Mouse (Mus musculus) lung, adult 2 months (tissue): ENCODE results near the gene Ciao1. TPM values are rescaled to one million over a fixed set of nuclear protein-coding genes. Genes with fewer than 3 reads are reported as not detected.
"Not testable (repeated sequence)": the region's sequence is repeated elsewhere in the genome, so short reads cannot be mapped to it uniquely, and the experiment has no call there.

Source experiments
- DNase-seq: peaks from one replicate; pipeline ENCODE4 v3.0.0; 2022
- H3K4me1 ChIP-seq: fragments of 200-500 bp; 2 replicates; pipeline ENCODE4 v1.6.1; 2011; ENCODE audit warnings: low read length; ENCODE audit not compliant: control insufficient read depth, insufficient read depth
- H3K4me3 ChIP-seq: fragments of 200-500 bp; replicated peaks from 2 replicates; pipeline ENCODE3; 2011; ENCODE audit warnings: low read depth, mild to moderate bottlenecking, control low read depth, low read length; ENCODE audit errors: extremely low read depth
- CTCF ChIP-seq: fragments of 200-500 bp; IDR thresholded peaks from 2 replicates; pipeline ENCODE4 v1.5.1; 2011; ENCODE audit warnings: mild to moderate bottlenecking, low read length, control low read depth; ENCODE audit not compliant: insufficient read depth
- POLR2A ChIP-seq: fragments of 200-500 bp; IDR thresholded peaks from 2 replicates; pipeline ENCODE4 v1.6.1; 2011; ENCODE audit warnings: low read depth, mild to moderate bottlenecking, control low read depth, low read length, borderline replicate concordance; ENCODE audit errors: extremely low read depth
- WGBS: fragments of 180-500 bp; shearing (Covaris S2); methylation state at CpG from one replicate; pipeline ENCODE4 v1.1.7; 2018; 5-methylcytosine and 5-hydroxymethylcytosine counted together
- polyA plus RNA-seq: library from polyadenylated mRNA; depleted of rRNA; stranded (reverse); fragments of >200 nt; gene quantifications from 2 replicates; pipeline ENCODE4 v1.2.3, GENCODE M21; 2012; rRNA removed

The Ciao1 gene
- 46.7 and 67.3 TPM in 2 replicates for polyA plus RNA-seq

DNA sequence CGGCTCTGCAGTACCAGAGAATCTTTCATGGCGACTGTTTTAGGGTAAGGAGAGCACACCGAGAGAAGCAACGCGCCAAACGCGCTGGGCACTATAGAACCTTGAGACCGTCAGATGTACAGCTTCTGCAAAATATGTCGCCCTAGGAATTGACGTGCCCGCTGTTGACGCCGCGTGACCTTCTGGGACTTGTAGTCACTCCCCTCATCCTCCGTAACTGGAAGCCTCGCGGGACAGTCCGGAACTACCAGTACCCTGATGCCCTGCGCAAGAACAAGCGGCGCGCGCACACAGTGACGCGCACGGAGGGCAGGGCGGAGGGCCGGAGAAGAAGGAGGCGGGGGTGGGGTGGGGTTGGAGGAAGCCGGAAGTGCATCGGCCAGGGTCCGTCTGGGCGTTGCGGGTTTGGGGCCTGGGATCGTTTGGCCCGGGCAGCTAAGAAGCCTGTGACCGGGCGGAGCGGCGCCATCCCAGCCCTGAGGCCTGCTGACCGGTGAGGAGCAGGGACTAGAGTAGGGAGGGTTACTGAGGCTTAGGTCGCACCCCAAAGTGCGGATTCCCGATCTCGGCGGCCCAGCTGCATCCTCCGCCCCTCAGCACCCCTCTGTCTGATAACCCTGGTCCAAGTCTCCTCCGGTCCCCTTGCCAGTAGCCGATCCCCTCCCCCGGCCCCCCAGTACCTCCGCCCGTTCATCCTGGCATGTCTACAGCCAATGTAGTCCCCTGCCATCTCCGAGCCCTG lies at the start of gene Ciao1, which contains the start of gene Tmem127:
Gene Ciao1, minus strand, starts transcription at position 225 of the 742 bp plus-strand sequence.
Gene Tmem127, plus strand, starts transcription at position 317 of the 742 bp plus-strand sequence.
- H3K4me3 ChIP-seq: peak within 1 kb of the TSS; percentile 92
- WGBS: under 1% methylated on average over 53 of the region's 53 CpGs

DNA sequence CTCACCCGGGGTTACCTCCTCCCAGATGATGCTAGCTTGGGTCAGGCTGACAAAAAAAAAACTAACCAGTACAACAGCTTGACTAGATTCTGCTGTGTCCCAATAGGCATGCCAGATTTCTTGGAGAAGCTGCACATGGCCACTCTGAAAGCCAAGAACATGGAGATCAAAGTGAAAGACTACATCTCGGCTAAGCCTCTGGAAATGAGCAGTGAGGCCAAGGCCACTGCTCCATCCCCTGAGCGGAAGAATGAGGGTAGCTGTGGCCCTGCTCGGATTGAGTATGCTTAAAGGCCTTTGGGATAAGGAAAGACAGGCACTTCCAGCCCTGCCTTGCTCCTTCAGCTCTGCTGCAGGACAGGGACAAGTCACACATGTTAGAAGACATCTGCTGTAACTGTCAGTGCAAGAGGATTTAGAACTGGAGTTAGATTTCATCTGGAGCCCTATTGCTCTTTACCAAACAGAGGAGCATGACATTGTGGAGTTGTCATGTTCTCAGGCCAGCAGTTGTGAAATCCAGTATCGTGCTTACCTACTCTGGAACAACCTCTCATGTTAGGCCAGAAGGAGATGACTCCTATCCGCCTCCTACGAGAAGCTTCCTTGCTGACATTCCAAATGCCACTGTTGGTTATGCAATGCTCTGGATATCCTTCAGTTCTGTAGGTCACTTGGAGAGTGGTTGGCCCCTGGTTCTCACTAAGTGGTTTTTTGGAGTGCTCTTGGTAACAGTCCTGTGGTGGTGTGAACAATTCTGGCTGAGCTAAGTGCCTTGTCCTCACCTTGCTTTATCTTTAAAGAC lies 49.6 kb upstream of the Ciao1 start:
- no peak overlapping the region for H3K4me3 ChIP-seq
- WGBS: 77% methylated on average over 7 of the region's 7 CpGs
- H3K4me1 ChIP-seq: no peaks in the 10 kb centered on the region
- DNase-seq: peak; percentile 8
- TF ChIP-seq POLR2A (no peak), CTCF (no peak)

More for the DNA sequence above, at the start of gene Ciao1, which contains the start of gene Tmem127:
- TF ChIP-seq POLR2A: peak; percentile 58; the same call in 1 of the 2 replicates
- no peak for TF ChIP-seq CTCF
- H3K4me1 ChIP-seq: peaks cover 17% of the 10 kb centered on the region
- DNase-seq: peak; percentile 94

DNA sequence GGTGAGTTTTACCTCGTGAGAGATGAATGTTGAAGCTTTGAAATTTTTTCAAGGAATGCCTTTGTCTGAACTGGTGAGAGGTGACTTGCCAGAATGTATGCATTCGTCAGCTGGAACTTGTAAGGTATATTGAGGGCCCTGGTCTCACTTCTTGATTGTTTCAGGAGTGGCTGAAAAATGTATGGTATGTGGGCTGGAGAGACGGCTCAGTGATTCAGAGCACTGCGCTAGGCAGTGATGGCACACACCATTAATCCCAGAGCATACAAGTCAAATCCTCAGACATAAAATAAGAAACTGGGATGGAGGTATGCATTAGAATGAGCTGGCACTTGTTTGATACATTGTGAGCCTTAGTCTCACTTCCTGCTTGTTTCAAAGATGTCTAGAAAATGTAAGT lies 44.6 kb upstream of the Ciao1 start:
- no peaks in the 10 kb centered on the region for H3K4me1 ChIP-seq

DNA sequence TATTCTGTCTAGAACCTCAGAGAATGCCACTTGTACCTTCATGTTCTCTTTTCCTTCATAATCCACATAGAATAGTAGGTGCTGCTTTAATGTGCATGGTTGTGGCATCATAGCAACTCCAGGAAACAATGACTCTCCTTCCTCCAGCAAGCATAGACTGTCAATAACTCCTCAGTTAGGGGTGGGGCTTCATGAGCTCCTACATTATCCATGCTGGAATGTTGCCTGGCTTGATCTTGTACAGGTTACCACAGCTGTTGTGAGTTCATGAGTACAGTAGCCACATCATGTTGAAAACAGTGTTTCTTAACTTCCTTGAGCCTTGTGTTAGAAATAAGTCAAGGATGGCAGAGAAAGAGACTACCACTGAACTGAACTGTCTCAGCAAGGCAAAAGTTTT lies 30.5 kb upstream of the Ciao1 start:
- Histone ChIP-seq H3K4me1 (peaks cover 3% of the 10 kb centered on the region; the same call in 1 of the 2 replicates), H3K4me3 (no peak overlapping the region)
- TF ChIP-seq POLR2A (no peak), CTCF (no peak)
- no peak for DNase-seq

More for the DNA sequence above, 44.6 kb upstream of the Ciao1 start:
- TF ChIP-seq POLR2A: no peak
- no peak for TF ChIP-seq CTCF
- no peak overlapping the region for H3K4me3 ChIP-seq
- WGBS: 68% methylated on average over 4 of the region's 4 CpGs
- DNase-seq: no peak

DNA sequence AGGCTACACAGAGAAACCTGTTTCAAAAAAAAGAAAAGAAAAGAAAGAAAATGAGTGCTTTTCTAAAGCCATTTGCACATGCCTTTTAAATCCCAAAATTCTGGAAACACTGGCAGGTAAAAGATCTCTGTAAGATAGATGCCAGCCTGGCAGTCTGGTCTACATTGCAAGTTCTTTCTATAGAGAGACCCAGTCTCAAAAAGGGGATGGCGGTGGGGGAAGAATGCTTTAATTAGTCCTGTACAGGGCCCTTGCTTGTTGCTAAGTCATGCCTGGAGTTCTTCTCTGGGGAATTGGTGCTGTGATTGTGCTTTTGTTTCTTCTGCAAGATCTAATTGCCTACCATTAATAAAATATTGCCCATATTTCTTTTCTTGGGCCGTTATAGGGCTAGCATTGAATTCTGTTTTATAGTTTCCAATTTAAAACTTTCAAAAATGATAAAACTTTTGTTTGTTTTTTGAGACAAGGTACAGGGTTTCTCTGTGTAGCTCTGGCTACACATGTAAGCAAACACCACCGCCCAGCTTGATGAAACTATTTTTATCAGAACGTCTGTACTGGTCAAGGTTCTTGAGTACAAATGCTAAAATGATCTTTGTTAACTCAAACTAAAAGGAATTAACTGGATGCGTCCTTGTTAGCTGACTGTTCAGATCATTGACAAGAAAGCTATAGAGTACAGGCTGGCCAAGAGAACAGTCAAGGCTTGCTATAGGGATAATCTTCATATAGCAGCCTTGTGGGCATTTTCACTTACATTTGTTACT lies 28.1 kb upstream of the Ciao1 start:
- WGBS: 68% methylated on average over 5 of the region's 5 CpGs
- TF ChIP-seq POLR2A: no peak
- no peak for TF ChIP-seq CTCF
- Histone ChIP-seq H3K4me3 (no peak overlapping the region), H3K4me1 (peaks cover 3% of the 10 kb centered on the region; the same call in 1 of the 2 replicates)
- no peak for DNase-seq

DNA sequence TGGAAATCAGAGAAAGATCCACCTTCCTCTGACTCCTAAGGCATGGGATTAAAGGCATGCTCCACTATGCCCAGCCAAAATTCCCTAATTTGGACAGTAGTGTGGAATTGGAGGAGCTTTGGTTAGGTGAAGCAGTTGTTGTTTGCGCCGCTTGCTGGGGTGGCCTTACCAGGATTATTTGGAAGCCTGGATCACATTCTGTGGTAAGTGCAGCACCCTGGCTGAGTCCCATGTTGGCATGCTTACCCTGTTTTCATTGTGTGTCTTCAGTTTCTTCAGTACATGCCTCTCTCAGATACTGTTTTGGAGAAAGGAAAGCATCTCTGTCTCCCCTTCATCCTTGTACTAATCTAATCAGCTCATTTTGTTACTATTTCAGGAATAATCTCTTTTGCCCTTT lies 27.0 kb upstream of the Ciao1 start:
- 72% methylated on average over 2 of the region's 2 CpGs for WGBS
- no peak overlapping the region for H3K4me3 ChIP-seq

DNA sequence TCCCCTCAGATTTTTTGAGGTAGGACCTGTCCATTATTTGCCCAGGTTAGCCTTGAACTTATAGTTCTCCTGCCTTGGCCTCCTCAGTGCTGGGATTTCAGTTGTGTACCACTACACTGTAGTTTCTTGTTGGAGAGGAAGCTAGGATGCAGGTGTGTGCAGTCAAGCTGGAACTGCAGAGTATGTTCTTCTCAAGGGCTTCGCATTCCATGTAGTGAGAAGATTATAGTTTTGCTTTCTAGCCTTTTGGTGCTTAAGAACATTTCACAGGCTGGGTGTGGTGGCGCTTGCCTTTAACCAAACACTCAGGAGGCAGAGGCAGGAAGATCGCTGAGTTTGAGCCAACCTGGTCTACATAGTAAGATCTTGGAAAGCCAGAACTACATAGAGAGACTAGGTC lies 25.2 kb upstream of the Ciao1 start:
- 95% methylated on average over 3 of the region's 3 CpGs for WGBS
- Histone ChIP-seq H3K4me1 (peaks cover 3% of the 10 kb centered on the region; the same call in 1 of the 2 replicates), H3K4me3 (no peak overlapping the region)
- TF ChIP-seq POLR2A (no peak), CTCF (no peak)
- DNase-seq: no peak

More for the DNA sequence above, 27.0 kb upstream of the Ciao1 start:
- no peak for DNase-seq
- TF ChIP-seq CTCF: no peak
- peaks cover 3% of the 10 kb centered on the region; the same call in 1 of the 2 replicates for H3K4me1 ChIP-seq

DNA sequence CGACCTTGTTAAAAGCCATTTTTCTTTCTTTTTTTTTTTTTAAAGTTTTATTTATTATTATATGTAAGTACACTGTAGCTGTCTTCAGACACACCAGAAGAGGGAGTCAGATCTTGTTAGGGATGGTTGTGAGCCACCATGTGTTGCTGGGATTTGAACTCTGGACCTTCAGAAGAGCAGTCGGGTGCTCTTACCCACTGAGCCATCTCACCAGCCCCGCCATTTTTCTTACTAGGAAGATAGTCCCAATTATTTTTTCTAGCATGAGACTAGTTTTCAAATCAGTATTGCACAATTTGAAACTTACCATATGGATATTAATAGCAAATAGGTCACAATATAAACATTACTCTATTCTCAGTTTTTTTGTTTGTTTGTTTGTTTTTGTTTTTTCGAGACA lies 24.4 kb upstream of the Ciao1 start:
- not testable (repeated sequence) for H3K4me1 ChIP-seq, DNase-seq, H3K4me3 ChIP-seq
- WGBS: 82% methylated on average over 4 of the region's 4 CpGs

DNA sequence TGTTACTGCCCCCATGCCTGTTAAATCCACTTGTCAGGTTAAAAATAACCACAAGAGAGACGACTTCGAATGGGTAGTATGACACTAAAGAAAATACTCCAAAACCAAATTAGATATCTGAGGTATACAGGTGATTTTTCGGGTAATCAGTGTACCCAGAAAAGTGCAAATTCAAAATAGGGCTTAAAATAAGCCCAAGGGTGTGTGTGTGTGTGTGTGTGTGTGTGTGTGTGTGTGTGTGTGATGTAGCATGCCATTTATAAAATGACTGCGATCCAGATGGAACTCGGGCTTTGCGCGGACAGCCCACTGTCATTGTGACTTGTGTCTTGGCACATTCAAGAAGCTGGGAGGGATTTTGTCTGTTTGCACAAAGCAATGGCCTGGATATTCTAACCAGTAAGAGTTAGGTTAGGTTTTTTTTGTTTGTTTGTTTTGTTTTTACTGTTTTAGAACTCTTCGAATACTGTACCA lies 23.5 kb upstream of the Ciao1 start:
- Histone ChIP-seq H3K4me1 (peaks cover 3% of the 10 kb centered on the region; the same call in 1 of the 2 replicates), H3K4me3 (peak overlapping the region; percentile 83)
- TF ChIP-seq CTCF: no peak
- no peak for TF ChIP-seq POLR2A
- no peak for DNase-seq
- WGBS: 1% methylated on average over 8 of the region's 8 CpGs
